Mouse (Mus musculus) E14TG2a.4 (cell line): ENCODE results near the gene Gm13694.

Source experiments
- CTCF ChIP-seq: conservative IDR thresholded peaks from 2 replicates; pipeline ENCODE4 v1.5.1; 2014; ENCODE audit warnings: low read length
- NANOG ChIP-seq: IDR thresholded peaks from 2 replicates; pipeline ENCODE4 v1.6.1; 2014; ENCODE audit warnings: borderline replicate concordance, low read length, mixed read lengths
- POU5F1 ChIP-seq: IDR thresholded peaks from 2 replicates; pipeline ENCODE4 v1.6.1; 2014; ENCODE audit warnings: low read length, borderline replicate concordance

DNA sequence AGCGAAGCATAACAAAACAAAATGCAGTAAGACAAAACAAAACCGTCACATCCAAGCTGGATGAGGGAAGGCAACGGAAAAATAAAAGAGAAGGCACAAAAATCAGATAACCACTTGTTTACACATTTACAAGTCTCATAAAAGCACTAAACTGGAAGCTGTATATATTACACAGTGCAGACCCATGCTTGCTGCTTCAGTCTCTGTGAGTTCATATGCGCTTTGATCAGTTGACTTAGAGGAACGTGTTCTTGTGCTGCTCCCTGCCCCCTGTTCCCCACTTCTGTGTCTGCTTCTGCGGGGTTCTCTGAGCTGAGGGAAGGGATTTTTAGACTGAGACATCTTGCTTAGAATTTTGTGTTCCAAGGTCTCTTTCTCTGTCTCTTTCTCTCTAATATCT is 35.8 kb downstream of the Gm13694 start:
- TF ChIP-seq CTCF = no peak
- no peak for TF ChIP-seq NANOG
- no peak for TF ChIP-seq POU5F1
